Mouse (Mus musculus): ENCODE data around the gene Gm10322. TPM values are rescaled to one million over a fixed set of nuclear protein-coding genes. Genes with fewer than 3 reads are reported as not detected.

Gene Gm10322
- not detected for total RNA-seq (2021)
- not detected in 2 replicates for polyA plus RNA-seq (2012; rRNA removed)
- long read RNA-seq, result 0 reads

GRCm38 (mm10) chr10:59615981-59616520 is at the start of gene Gm10322:
TSS of gene Gm10322 (plus strand) at chr10:59616063.
- peak; percentile 90 for DNase-seq

GRCm38 (mm10) chr10:59566968-59567367 is 48.9 kb upstream of the Gm10322 start:
- DNase-seq, result no peak

GRCm38 (mm10) chr10:59568665-59569480 is 47.0 kb upstream of the Gm10322 start:
- no peak for DNase-seq

GRCm38 (mm10) chr10:59569481-59569869 is 46.4 kb upstream of the Gm10322 start:
- DNase-seq, result no peak

- no peak for DNase-seq
Measured at GRCm38 (mm10) chr10:59570360-59570759, 45.5 kb upstream of the Gm10322 start.

GRCm38 (mm10) chr10:59570780-59571179 is 45.1 kb upstream of the Gm10322 start:
- DNase-seq, result no peak

GRCm38 (mm10) chr10:59571273-59571672 is 44.6 kb upstream of the Gm10322 start:
- DNase-seq, result no peak

GRCm38 (mm10) chr10:59571964-59572363 is 43.9 kb upstream of the Gm10322 start:
- DNase-seq, result no peak

- no peak for DNase-seq
Measured at GRCm38 (mm10) chr10:59576305-59576704, 39.6 kb upstream of the Gm10322 start.

GRCm38 (mm10) chr10:59577871-59578801 is 37.7 kb upstream of the Gm10322 start:
- peak; percentile 75 for DNase-seq

- DNase-seq, result no peak
Measured at GRCm38 (mm10) chr10:59579645-59580044, 36.2 kb upstream of the Gm10322 start.

- no peak for DNase-seq
Measured at GRCm38 (mm10) chr10:59580593-59581149, 35.2 kb upstream of the Gm10322 start.

GRCm38 (mm10) chr10:59581826-59582543 is 33.9 kb upstream of the Gm10322 start:
- no peak for DNase-seq

- peak; percentile 41 for DNase-seq
Measured at GRCm38 (mm10) chr10:59585621-59586020, 30.2 kb upstream of the Gm10322 start.

- no peak for DNase-seq
Measured at GRCm38 (mm10) chr10:59586821-59587220, 29.0 kb upstream of the Gm10322 start.

GRCm38 (mm10) chr10:59588135-59588534 is 27.7 kb upstream of the Gm10322 start:
- no peak for DNase-seq

- DNase-seq, result no peak
Measured at GRCm38 (mm10) chr10:59589420-59589819, 26.4 kb upstream of the Gm10322 start.

- DNase-seq, result no peak
Measured at GRCm38 (mm10) chr10:59589856-59590255, 26.0 kb upstream of the Gm10322 start.

- DNase-seq, result no peak
Measured at GRCm38 (mm10) chr10:59590606-59591005, 25.3 kb upstream of the Gm10322 start.

- DNase-seq, result no peak
Measured at GRCm38 (mm10) chr10:59593826-59594570, 21.9 kb upstream of the Gm10322 start.

- peak; percentile 67 for DNase-seq
Measured at GRCm38 (mm10) chr10:59600516-59600915, 15.3 kb upstream of the Gm10322 start.

Measured in adrenal gland, adult 2 months (tissue).